Mouse (Mus musculus) stomach, embryonic 15.5 days (tissue): ENCODE data around the gene Wif1. TPM values are rescaled to one million over a fixed set of nuclear protein-coding genes. Genes with fewer than 3 reads are reported as not detected.
A peak's percentile ranks its signal among the peaks of the same experiment; 100 is the strongest.

Experiments used
- ATAC-seq: fragments of 200-750 bp; cut with Nextera tagmentation; 2 replicates; pipeline ENCODE4 v1.8.0; 2017; ENCODE audit warnings: low read depth, moderate number of reproducible peaks, moderate TSS enrichment; ENCODE audit not compliant: insufficient read depth, low FRiP score
- H3K27ac ChIP-seq: fragments of 300-500 bp; sonication (generic); 2 replicates; pipeline ENCODE4 v1.5.1; 2015; ENCODE audit warnings: mild to moderate bottlenecking, inconsistent platforms
- H3K27me3 ChIP-seq: fragments of 300-500 bp; sonication (generic); replicated peaks from 2 replicates; pipeline ENCODE4 v1.6.1; 2015; ENCODE audit warnings: inconsistent platforms
- H3K36me3 ChIP-seq: fragments of 300-500 bp; sonication (generic); 2 replicates; pipeline ENCODE4 v1.6.1; 2015; ENCODE audit warnings: inconsistent platforms
- H3K4me1 ChIP-seq: fragments of 300-500 bp; sonication (generic); 2 replicates; pipeline ENCODE4 v1.6.1; 2015; ENCODE audit warnings: inconsistent platforms
- H3K4me2 ChIP-seq: fragments of 300-500 bp; sonication (generic); 2 replicates; pipeline ENCODE4 v1.6.1; 2015; ENCODE audit warnings: mild to moderate bottlenecking, inconsistent platforms
- H3K4me3 ChIP-seq: fragments of 300-500 bp; sonication (generic); replicated peaks from 2 replicates; pipeline ENCODE4 v1.5.1; 2015; ENCODE audit warnings: inconsistent platforms
- H3K9ac ChIP-seq: fragments of 300-500 bp; sonication (generic); 2 replicates; pipeline ENCODE4 v1.6.1; 2015; ENCODE audit warnings: inconsistent platforms
- H3K9me3 ChIP-seq: fragments of 300-500 bp; sonication (generic); 2 replicates; pipeline ENCODE4 v1.6.1; 2016; ENCODE audit warnings: inconsistent platforms
- WGBS: fragments of 180-500 bp; shearing (Covaris S2); methylation state at CpG from one replicate; pipeline ENCODE4 v1.1.7; 2015; 5-methylcytosine and 5-hydroxymethylcytosine counted together
- polyA plus RNA-seq: library from polyadenylated mRNA; unstranded; fragments of >200 nt; fragmentation: Nextera tagmentation; extraction: Ambion mirVana; gene quantifications from 2 replicates; pipeline ENCODE4 v1.2.1, GENCODE M21; 2015

Gene Wif1
- polyA plus RNA-seq, result 1.4 and 1.7 TPM in 2 replicates

DNA sequence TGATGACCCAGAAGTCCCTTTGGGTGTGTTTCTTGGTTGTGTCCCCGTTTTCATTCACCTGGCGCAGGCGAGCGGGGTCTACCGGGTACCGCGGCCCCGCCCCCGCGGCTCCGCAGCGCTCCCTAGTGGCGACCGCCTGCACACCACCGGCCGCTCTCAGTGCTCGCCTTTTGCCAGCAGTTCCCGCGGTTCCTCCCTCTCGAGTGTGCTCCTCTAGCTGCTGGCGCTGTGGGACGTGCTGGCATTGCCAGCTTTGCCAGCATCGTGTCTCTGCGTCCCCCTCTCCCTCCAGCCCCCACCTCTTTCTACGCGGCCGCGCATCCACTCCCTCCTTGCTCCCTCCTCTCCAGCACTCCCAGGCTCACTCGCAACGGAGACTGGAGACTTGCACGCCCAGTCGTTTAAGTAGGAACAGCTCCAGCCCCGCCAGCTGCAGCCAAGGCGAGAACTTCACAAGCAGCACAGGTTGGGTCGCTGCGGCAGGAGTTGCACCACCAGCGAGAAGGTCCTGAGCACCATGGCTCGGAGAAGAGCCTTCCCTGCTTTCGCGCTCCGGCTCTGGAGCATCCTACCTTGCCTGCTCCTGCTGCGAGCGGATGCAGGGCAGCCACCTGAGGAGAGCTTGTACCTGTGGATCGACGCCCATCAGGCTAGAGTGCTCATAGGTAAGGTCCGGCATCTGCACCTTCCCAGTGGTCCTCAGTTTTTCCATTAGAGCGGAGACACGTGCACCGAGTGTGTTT, at the start of gene Wif1:
Gene Wif1, plus strand, starts transcription at position 135 of the 743 bp plus-strand sequence.
- Histone ChIP-seq H3K4me3 (peak within 1 kb of the TSS; percentile 59), H3K9ac (no peak within 1 kb of the TSS; the same call in 1 of the 2 replicates), H3K4me1 (peaks cover 7% of the 10 kb centered on the region), H3K9me3 (no peaks in the 10 kb centered on the region), H3K4me2 (peak within 1 kb of the TSS; percentile 98), H3K36me3 (no peaks in the 10 kb centered on the region), H3K27ac (no peak within 1 kb of the TSS), H3K27me3 (no peaks in the 10 kb centered on the region; the same call in 1 of the 2 replicates)
- peak; percentile 87 for ATAC-seq
- under 1% methylated on average over 49 of the region's 49 CpGs for WGBS

DNA sequence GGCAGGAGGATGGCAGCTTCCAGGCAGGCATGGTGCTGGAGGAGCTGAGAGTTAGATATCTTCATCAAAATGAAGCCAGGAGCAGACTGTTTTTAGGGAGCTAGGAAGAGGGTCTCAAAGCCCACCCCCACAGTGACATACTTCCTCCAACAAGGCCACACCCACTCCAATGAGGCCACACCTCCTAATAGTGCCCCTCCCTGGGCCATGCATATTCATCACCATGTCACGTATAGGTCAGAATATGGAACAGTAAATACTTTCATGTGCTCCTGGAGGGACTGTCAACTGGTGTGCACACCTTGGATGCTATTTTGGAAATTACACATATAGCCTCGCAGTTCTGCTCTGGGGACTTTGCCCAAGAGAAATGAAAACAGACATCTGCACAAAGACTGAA, 31.6 kb upstream of the Wif1 start:
- Histone ChIP-seq H3K4me3 (no peak overlapping the region), H3K9ac (no peak overlapping the region), H3K4me2 (no peak overlapping the region), H3K4me1 (no peaks in the 10 kb centered on the region), H3K27ac (no peak overlapping the region), H3K9me3 (no peaks in the 10 kb centered on the region), H3K27me3 (no peaks in the 10 kb centered on the region), H3K36me3 (no peaks in the 10 kb centered on the region)
- WGBS, result 75% methylated on average over 2 of the region's 2 CpGs
- no peak for ATAC-seq

DNA sequence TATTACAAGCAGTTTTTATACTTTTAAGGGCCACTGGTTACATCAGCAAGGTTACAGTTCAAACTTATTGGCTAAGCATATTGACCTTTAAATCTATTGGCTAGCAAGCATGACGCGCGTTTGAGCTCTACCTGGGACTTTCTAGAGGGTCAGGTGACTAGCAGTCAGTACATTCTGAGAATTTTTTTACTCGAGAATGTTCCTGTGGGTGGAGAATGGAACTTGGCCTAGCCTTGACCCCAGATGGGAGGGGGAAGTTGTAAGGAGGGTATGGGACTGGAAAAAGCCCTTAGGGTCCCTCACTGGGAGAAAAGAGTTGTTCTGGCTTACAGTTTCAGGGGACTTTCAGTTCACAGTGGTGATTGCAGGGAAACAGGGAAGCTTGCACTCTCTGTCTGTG, 22.3 kb upstream of the Wif1 start:
- H3K9me3 ChIP-seq, result no peaks in the 10 kb centered on the region
- H3K4me2 ChIP-seq, result no peak overlapping the region
- no peaks in the 10 kb centered on the region for H3K36me3 ChIP-seq
- H3K27ac ChIP-seq, result no peak overlapping the region
- H3K4me1 ChIP-seq, result no peaks in the 10 kb centered on the region
- H3K9ac ChIP-seq, result no peak overlapping the region
- no peaks in the 10 kb centered on the region for H3K27me3 ChIP-seq
- no peak for ATAC-seq
- no peak overlapping the region for H3K4me3 ChIP-seq
- 74% methylated on average over 4 of the region's 4 CpGs for WGBS

DNA sequence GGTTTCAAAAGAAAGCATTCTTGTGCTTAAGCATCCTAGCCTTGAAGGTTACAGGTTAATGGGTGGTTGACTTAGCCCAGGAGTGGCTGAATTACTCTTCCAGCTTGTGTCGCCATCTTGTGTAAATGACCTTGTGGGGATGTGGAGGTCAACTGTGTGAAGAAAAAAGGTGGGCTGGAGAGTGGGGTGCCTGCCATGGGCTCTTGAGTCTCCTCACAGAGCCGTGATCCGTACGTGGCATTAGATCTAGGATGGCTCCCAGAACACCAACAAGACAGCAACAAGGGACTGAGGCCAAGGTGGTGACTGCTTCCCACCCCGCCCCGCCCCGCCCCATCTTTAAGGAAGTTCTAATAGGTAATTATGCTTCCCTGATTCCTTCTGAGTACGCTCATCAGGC, 17.5 kb upstream of the Wif1 start:
- Histone ChIP-seq H3K36me3 (no peaks in the 10 kb centered on the region), H3K27ac (no peak overlapping the region), H3K4me2 (no peak overlapping the region), H3K4me3 (no peak overlapping the region), H3K9ac (no peak overlapping the region), H3K27me3 (no peaks in the 10 kb centered on the region), H3K4me1 (0 out of 2 replicates have a peak, but pooled peaks cover 4% of the 10 kb centered on the region), H3K9me3 (no peaks in the 10 kb centered on the region)
- no peak for ATAC-seq
- WGBS, result 62% methylated on average over 8 of the region's 8 CpGs

DNA sequence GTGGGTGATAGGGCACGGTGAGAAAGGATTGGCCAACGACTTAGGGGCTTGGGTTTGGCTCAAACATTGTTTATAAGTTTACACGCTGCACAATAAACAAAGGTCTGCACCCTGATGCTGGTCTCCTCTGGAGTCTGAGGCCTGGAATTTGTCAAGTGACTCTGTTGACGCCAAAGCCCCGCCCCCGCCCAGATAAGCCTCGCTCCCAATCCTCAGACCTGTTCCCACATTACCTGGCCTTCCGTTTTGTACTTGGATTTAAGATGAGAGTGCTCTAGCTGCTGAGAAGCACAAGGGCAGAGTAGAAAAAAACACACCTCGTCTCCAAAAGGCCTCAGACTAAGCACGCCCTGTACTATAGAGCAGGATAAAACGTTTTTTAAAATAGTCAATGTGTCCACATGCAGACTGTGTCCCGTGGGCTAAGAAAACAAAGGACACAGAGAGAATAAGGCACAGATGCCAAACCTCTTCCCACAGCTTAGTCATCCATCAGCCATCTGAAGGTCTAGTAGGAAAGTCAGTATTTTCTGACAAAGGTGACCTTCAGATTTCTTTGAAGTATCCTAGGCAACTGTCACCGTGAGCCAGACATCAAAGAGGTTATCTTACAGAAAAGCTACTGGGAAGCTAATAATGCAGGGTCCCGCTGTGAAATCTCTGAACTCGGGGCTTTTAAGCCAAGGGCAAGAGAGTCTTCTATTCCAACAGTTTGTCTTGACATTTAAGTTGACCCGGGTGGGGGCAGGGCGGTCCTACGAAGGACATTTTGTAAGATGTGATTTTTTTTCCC, 16.9 kb upstream of the Wif1 start:
- H3K36me3 ChIP-seq, result no peaks in the 10 kb centered on the region
- ATAC-seq, result no peak
- H3K9ac ChIP-seq, result no peak overlapping the region
- 19% methylated on average over 18 of the region's 18 CpGs for WGBS
- no peak overlapping the region for H3K4me2 ChIP-seq
- H3K9me3 ChIP-seq, result no peaks in the 10 kb centered on the region
- H3K27me3 ChIP-seq, result no peaks in the 10 kb centered on the region
- no peak overlapping the region for H3K4me3 ChIP-seq
- H3K27ac ChIP-seq, result no peak overlapping the region
- H3K4me1 ChIP-seq, result 0 out of 2 replicates have a peak, but pooled peaks cover 4% of the 10 kb centered on the region

DNA sequence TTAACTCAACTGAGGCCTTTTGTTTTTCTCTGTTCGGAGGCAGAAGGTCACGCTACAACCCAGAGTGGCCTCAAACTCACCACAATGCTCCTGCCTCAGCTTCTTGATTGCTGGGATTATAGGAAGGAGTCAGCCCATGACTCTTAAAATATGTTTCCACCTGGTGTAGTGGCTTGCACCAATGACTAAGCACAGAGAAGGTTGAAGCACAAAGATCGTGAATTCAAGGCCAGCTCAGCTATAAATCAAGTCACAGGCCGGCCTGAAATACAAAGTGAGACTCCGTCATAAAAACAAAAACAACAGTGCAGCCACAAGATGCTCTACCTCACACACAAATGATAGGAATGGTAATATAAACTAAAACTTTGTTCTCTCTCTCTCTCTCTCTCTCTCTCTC, 10.8 kb upstream of the Wif1 start:
- no peaks in the 10 kb centered on the region for H3K9me3 ChIP-seq
- no peak for ATAC-seq
- no peak overlapping the region for H3K9ac ChIP-seq
- H3K27ac ChIP-seq, result no peak overlapping the region
- no peaks in the 10 kb centered on the region for H3K27me3 ChIP-seq
- no peaks in the 10 kb centered on the region for H3K4me1 ChIP-seq
- 58% methylated on average over 5 of the region's 5 CpGs for WGBS
- H3K4me3 ChIP-seq, result no peak overlapping the region
- no peaks in the 10 kb centered on the region for H3K36me3 ChIP-seq
- H3K4me2 ChIP-seq, result no peak overlapping the region

DNA sequence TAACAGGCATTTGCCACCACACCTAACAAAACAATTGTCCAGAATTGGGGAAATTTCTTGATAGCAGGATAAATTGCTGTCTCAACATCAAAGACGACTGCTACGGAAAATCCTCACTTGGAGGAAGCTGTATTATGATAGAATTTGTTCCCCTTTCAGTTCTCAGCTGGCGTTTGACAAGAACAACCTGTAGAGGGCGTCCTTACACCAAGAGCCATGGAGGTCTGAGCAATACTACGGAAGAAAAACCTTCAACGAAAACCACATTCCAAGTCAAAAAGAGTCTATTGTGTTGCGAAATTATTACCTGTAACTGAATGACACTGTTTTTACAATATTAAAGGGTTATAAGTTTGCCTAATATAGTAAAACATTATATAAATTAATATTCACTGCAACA, 2.0 kb upstream of the Wif1 start:
- Histone ChIP-seq H3K4me1 (peaks cover 7% of the 10 kb centered on the region), H3K36me3 (no peaks in the 10 kb centered on the region), H3K4me2 (no peak overlapping the region), H3K27ac (no peak overlapping the region), H3K9me3 (no peaks in the 10 kb centered on the region), H3K4me3 (no peak overlapping the region), H3K27me3 (no peaks in the 10 kb centered on the region; the same call in 1 of the 2 replicates), H3K9ac (no peak overlapping the region)
- no peak for ATAC-seq
- WGBS, result 18% methylated on average over 7 of the region's 7 CpGs

DNA sequence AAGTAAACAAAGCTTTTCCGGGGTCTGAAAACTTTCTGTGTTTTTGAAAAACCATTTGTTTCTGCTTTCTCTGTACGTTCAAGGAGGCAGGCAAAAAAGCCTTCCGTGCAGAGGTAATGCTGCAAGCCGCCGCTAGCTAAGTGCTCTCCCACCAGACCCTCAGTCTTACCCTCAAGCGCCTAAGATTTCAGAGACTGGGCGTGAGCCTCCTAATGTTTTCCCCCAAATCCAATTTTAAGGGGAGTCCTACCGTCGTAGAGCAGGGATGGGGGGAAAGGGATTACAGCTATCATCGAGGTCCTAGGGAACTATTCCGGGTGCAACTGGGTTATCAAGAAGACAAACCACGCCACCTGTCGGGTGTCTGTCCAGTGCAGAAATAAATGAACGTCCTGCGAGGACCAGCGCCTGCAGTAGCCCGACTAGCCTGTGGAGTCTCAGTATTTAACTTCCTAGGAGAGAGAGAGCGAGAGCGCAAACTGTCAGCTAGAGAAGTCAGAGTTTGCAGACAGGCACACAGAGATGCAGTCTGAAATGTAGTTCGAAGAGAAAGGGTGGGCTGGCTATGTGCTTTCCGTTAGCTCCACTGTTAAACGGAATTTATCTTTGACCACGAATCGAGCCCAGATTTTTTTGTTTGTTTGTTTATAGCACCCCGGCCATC, 500 bp upstream of the Wif1 start:
- no peaks in the 10 kb centered on the region; the same call in 1 of the 2 replicates for H3K27me3 ChIP-seq
- WGBS, result under 1% methylated on average over 25 of the region's 25 CpGs
- ATAC-seq, result peak; percentile 76

DNA sequence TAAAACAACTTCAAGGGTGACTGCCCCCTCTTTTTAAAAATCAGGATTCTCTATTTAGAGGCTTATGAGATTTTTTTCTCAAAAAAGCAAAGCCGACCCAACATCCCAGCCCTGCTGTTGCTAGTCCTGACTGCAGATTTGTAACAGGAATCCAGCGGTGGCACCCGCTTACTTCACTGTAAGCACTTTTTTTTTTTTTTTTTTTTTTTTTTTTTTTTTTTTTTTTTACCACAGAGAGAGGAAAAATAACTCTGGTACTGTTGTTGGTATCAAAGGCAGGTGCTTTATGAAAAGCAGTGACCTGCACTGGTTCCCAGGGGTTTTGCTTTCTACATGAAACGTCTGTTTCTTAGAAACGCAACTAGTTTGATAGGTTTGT, 798 bp downstream of the Wif1 start:
- Histone ChIP-seq H3K4me3 (peak overlapping the region; percentile 59; the same call in 1 of the 2 replicates), H3K9ac (no peak overlapping the region), H3K36me3 (no peaks in the 10 kb centered on the region), H3K4me1 (peaks cover 7% of the 10 kb centered on the region), H3K27ac (no peak overlapping the region), H3K27me3 (no peaks in the 10 kb centered on the region; the same call in 1 of the 2 replicates), H3K9me3 (no peaks in the 10 kb centered on the region), H3K4me2 (peak overlapping the region; percentile 98)
- 13% methylated on average over 5 of the region's 5 CpGs for WGBS
- ATAC-seq, result no peak

More for the DNA sequence above, 500 bp upstream of the Wif1 start:
- Histone ChIP-seq H3K36me3 (no peaks in the 10 kb centered on the region), H3K9me3 (no peaks in the 10 kb centered on the region), H3K4me1 (peaks cover 7% of the 10 kb centered on the region), H3K9ac (no peak overlapping the region), H3K4me3 (peak overlapping the region; percentile 59), H3K4me2 (peak overlapping the region; percentile 98), H3K27ac (no peak overlapping the region)

DNA sequence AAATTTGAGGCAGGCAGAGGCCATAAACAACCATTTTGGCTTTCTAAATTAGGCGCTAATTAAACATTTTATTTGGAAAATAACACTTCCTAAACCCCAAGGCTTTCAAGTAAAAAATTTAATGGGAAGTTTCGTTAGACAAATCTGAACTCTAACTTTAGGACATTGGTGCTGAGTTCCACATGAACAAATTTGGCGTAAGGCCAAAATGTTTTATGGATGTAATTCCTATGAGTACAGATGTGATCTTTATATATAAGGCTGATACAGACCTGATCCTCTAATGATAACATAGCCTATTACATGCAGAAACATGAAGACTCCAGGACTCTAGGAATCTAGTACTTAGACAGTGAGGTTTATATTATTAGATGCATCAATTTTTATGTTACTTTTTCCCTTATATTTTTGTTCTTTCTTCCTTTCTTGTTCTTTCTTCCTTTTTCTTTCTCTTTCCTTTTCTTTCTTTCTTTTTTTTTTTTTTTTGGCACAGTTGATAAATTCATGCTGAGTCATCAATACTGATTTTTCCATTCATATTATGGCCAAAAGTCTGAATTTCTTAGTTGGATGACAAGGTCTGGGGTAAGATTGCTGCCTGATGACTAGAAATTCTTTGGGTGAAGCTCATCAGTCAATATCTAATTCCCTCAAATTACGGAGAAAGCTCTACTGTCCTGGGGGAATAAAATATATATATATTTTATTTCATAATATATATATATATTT, 5.0 kb downstream of the Wif1 start:
- no peaks in the 10 kb centered on the region for H3K9me3 ChIP-seq
- ATAC-seq, result no peak
- H3K27me3 ChIP-seq, result no peaks in the 10 kb centered on the region; the same call in 1 of the 2 replicates
- H3K4me3 ChIP-seq, result no peak overlapping the region
- H3K27ac ChIP-seq, result no peak overlapping the region
- peaks cover 7% of the 10 kb centered on the region for H3K4me1 ChIP-seq
- H3K9ac ChIP-seq, result no peak overlapping the region
- WGBS, result 85% methylated on average over 4 of the region's 4 CpGs
- no peak overlapping the region for H3K4me2 ChIP-seq
- H3K36me3 ChIP-seq, result no peaks in the 10 kb centered on the region

DNA sequence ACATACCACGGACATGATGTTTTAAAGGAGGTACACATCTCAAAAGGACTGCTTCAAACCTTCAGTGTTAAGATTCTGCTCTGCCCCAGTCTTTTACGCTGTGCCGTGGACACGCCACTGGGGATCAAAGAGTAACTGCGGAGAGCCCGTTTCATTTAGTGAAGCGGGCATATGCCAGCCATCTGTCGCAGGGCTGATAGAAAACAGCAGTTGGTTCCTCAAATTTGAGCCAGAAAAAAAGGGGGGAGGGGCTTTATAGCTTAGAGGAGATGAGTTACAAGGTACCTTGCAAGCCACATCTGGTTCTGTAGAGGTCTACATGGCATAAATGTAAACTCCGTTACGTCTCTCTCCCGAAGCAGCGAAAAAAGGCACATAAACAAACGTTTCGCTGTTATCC, 7.2 kb downstream of the Wif1 start:
- Histone ChIP-seq H3K27ac (no peak overlapping the region), H3K36me3 (no peaks in the 10 kb centered on the region), H3K9me3 (no peaks in the 10 kb centered on the region), H3K4me3 (no peak overlapping the region), H3K9ac (no peak overlapping the region), H3K27me3 (no peaks in the 10 kb centered on the region), H3K4me1 (no peaks in the 10 kb centered on the region), H3K4me2 (no peak overlapping the region)
- WGBS, result 61% methylated on average over 14 of the region's 14 CpGs
- no peak for ATAC-seq
